Comparison of ENCODE assay signal across 18 mouse cellular contexts in genomic region chr6:6291781-6292180, GRCm38 (mm10).
A peak's percentile ranks its signal among the peaks of the same experiment; 100 is the strongest.
DNase-seq lines count a peak whose midpoint lies in the region; ATAC-seq lines count a peak whose summit lies in the region.
"Had no signal": no experiment of that assay in that cellular context is flagged by ENCODE, and none has a peak within 500 bp of the region (broad histone marks: within the 10 kb centered on the region; RNA-seq: fewer than 3 reads in every experiment).

No protein-coding gene starts in this region.

- H3K4me2 ChIP-seq in kidney, embryonic 14.5 days (replicated peaks; ENCODE audit: low read depth, low read length) = no peak overlapping the region
- H3K4me2 ChIP-seq in midbrain, embryonic 15.5 days = no peak overlapping the region
- H3K4me2 ChIP-seq: forebrain, embryonic 13.5 days; heart, embryonic 13.5 days; hindbrain, embryonic 12.5 days had no signal

- H3K9ac ChIP-seq in kidney, embryonic 14.5 days (ENCODE audit: low read depth, low read length) = no peak overlapping the region
- H3K9ac ChIP-seq in midbrain, embryonic 15.5 days = no peak overlapping the region
- H3K9ac ChIP-seq: forebrain, embryonic 13.5 days; forebrain, postnatal 0 days; heart, embryonic 13.5 days; hindbrain, embryonic 12.5 days had no signal

- no peaks in the 10 kb centered on the region for H3K27me3 ChIP-seq in kidney, embryonic 14.5 days (ENCODE audit: control insufficient read depth, insufficient read depth, low read length)
- H3K27me3 ChIP-seq in midbrain, embryonic 15.5 days (replicated peaks) = no peaks in the 10 kb centered on the region
- H3K27me3 ChIP-seq: forebrain, embryonic 13.5 days; heart, embryonic 13.5 days; hindbrain, embryonic 12.5 days had no signal

- H3K9me3 ChIP-seq in kidney, embryonic 14.5 days (ENCODE audit: control insufficient read depth, low read length) = no peaks in the 10 kb centered on the region
- no peaks in the 10 kb centered on the region for H3K9me3 ChIP-seq in midbrain, embryonic 15.5 days
- H3K9me3 ChIP-seq: forebrain, embryonic 13.5 days; heart, embryonic 13.5 days; hindbrain, embryonic 12.5 days had no signal

- H3K4me3 ChIP-seq in kidney, embryonic 14.5 days (ENCODE audit: low read length) = no peak overlapping the region
- no peak overlapping the region for H3K4me3 ChIP-seq in midbrain, embryonic 15.5 days
- H3K4me3 ChIP-seq: forebrain, embryonic 13.5 days; heart, embryonic 13.5 days; hindbrain, embryonic 12.5 days had no signal

- 18% methylated on average over 3 of the region's 3 CpGs for WGBS in kidney, embryonic 14.5 days
- WGBS in midbrain, embryonic 15.5 days = 69% methylated on average over 3 of the region's 3 CpGs

- intact Hi-C loops in left cerebral cortex, postnatal 4 days (cut with DNase I) = no loop called here

- no peak overlapping the region for H3K27ac ChIP-seq in kidney, embryonic 14.5 days (ENCODE audit: low read depth, low read length)
- H3K27ac ChIP-seq in midbrain, embryonic 15.5 days = no peak overlapping the region
- H3K27ac ChIP-seq: forebrain, embryonic 13.5 days; heart, embryonic 13.5 days; hindbrain, embryonic 12.5 days had no signal

- DNase-seq in kidney, postnatal 36 days = no peak
- DNase-seq in left cerebral cortex, postnatal 4 days = peak; percentile 13
- no peak for DNase-seq in left cerebral cortex, adult 18-20 months (ENCODE audit: low spot score in 2 of 2)
- peak; percentile 12 for DNase-seq in Muller cell, postnatal 12 days (ENCODE audit: inconsistent ontology term)
- peak; percentile 15 for DNase-seq in retina, embryonic 14.5 days (ENCODE audit: low spot score)
- DNase-seq: adrenal gland, adult 8-10 months; adrenal gland, postnatal 36 days; cerebellum, adult 8-10 months; cerebellum, postnatal 25 days; forebrain, postnatal 0 days; gastrocnemius, postnatal 14 days; heart, postnatal 4 days had no signal

- H3K4me1 ChIP-seq in kidney, embryonic 14.5 days (ENCODE audit: control insufficient read depth, insufficient read depth, low read length) = no peaks in the 10 kb centered on the region
- no peaks in the 10 kb centered on the region for H3K4me1 ChIP-seq in midbrain, embryonic 15.5 days
- H3K4me1 ChIP-seq: forebrain, embryonic 13.5 days; hindbrain, embryonic 12.5 days had no signal

- peak; percentile 77; the same call in 1 of the 2 replicates for ATAC-seq in kidney, embryonic 14.5 days (ENCODE audit: low FRiP score, low TSS enrichment)
- ATAC-seq in midbrain, embryonic 15.5 days (replicated peaks) = no peak
- ATAC-seq: forebrain, embryonic 13.5 days; forebrain, postnatal 0 days; hindbrain, embryonic 16.5 days had no signal

- H3K36me3 ChIP-seq in kidney, embryonic 14.5 days (ENCODE audit: control insufficient read depth, insufficient read depth, low read length) = no peaks in the 10 kb centered on the region
- H3K36me3 ChIP-seq in midbrain, embryonic 15.5 days (replicated peaks) = no peaks in the 10 kb centered on the region
- H3K36me3 ChIP-seq: heart, embryonic 13.5 days; hindbrain, embryonic 12.5 days had no signal

Comparison
In these comparisons a context has a peak if more than half of its experiments do, and no peak if none do; other contexts are left out.
1. DNase-seq: peak in left cerebral cortex, postnatal 4 days (single experiment), Muller cell, postnatal 12 days (single experiment) and retina, embryonic 14.5 days (single experiment); none in kidney, postnatal 36 days (0 of 2) and left cerebral cortex, adult 18-20 months (0 of 2).